Mouse (Mus musculus) limb, embryonic 14.5 days (tissue): ENCODE results near the gene Tpt1. TPM values are rescaled to one million over a fixed set of nuclear protein-coding genes. Genes with fewer than 3 reads are reported as not detected.

ENCODE experiments used
- ATAC-seq: fragments of 200-750 bp; cut with Nextera tagmentation; 2 replicates; pipeline ENCODE4 v1.8.0; 2017; ENCODE audit warnings: low read depth, moderate number of reproducible peaks, moderate TSS enrichment; ENCODE audit not compliant: low FRiP score
- DNase-seq: peaks from one replicate; pipeline ENCODE4 v3.0.0-alpha.2; 2015; ENCODE audit warnings: low spot score
- H3K27ac ChIP-seq: fragments of 300-500 bp; sonication (generic); replicated peaks from 2 replicates; pipeline ENCODE4 v1.5.1; 2014; ENCODE audit warnings: low read depth, mild to moderate bottlenecking, low read length, moderate library complexity, mixed read lengths
- H3K27me3 ChIP-seq: fragments of 300-500 bp; sonication (generic); 2 replicates; pipeline ENCODE4 v1.6.1; 2014; ENCODE audit warnings: low read length, mixed read lengths; ENCODE audit not compliant: control insufficient read depth, insufficient read depth
- H3K36me3 ChIP-seq: fragments of 300-500 bp; sonication (generic); 2 replicates; pipeline ENCODE4 v1.6.1; 2014; ENCODE audit warnings: mild to moderate bottlenecking, low read length, moderate library complexity, mixed read lengths; ENCODE audit not compliant: control insufficient read depth, insufficient read depth
- H3K4me1 ChIP-seq: fragments of 300-500 bp; sonication (generic); 2 replicates; pipeline ENCODE4 v1.6.1; 2014; ENCODE audit warnings: antibody characterized with exemption, low read length, mixed read lengths; ENCODE audit not compliant: control insufficient read depth, insufficient read depth
- H3K4me2 ChIP-seq: fragments of 300-500 bp; sonication (generic); replicated peaks from 2 replicates; pipeline ENCODE4 v1.6.1; 2014; ENCODE audit warnings: low read depth, mild to moderate bottlenecking, low read length, moderate library complexity; ENCODE audit not compliant: severe bottlenecking
- H3K4me3 ChIP-seq: fragments of 300-500 bp; sonication (generic); replicated peaks from 2 replicates; pipeline ENCODE4 v1.5.1; 2014; ENCODE audit warnings: low read length
- H3K9ac ChIP-seq: fragments of 300-500 bp; sonication (generic); 2 replicates; pipeline ENCODE4 v1.6.1; 2014; ENCODE audit warnings: mild to moderate bottlenecking, low read depth, low read length, moderate library complexity; ENCODE audit not compliant: severe bottlenecking
- H3K9me3 ChIP-seq: fragments of 300-500 bp; sonication (generic); 2 replicates; pipeline ENCODE4 v1.6.1; 2016; ENCODE audit warnings: low read length; ENCODE audit not compliant: control insufficient read depth
- POLR2A ChIP-seq: fragments of 200-500 bp; IDR thresholded peaks from 2 replicates; pipeline ENCODE4 v1.8.0; 2012; ENCODE audit warnings: inconsistent platforms, mild to moderate bottlenecking, moderate library complexity, borderline replicate concordance; ENCODE audit not compliant: insufficient read depth, insufficient read length; ENCODE audit errors: extremely low read depth
- WGBS: fragments of 180-500 bp; shearing (Covaris S2); extraction: QIAGEN DNeasy Blood & Tissue Kit; methylation state at CpG from one replicate; pipeline ENCODE4 v1.1.7; 2014; 5-methylcytosine and 5-hydroxymethylcytosine counted together
- polyA plus RNA-seq, 2 experiments: library from polyadenylated mRNA; depleted of rRNA in 1 of 2; stranded (reverse) in 1 of 2; unstranded in 1 of 2; fragments of >200 nt; fragmentation: Nextera tagmentation in 1 of 2; extraction: Ambion mirVana in 1 of 2; gene quantifications; 2 replicates each; pipeline versions ENCODE4 v1.2.1 to v1.2.3; 2012 to 2014

Gene Tpt1
- polyA plus RNA-seq, 2 experiments, result 1,305 to 2,539 TPM

DNA sequence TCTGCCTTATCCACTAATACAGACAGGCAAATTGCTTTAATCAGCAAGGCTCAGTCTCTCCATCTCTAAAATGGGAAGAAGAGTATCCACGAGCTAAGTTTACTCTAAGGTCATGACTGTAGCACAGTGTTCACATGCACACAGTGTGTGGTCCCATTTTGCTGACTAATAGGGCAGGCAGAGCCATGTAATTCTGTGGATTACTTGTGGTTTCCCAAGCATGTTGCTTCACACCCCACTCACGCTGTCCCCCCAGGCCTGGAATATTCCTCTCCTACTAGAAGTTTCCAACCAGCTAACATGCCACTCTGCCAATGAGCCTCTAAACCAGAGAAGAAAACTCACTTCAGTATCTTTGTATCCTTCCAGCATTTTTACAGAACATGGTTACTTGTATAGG, 26.4 kb upstream of the Tpt1 start:
- H3K27me3 ChIP-seq, result no peaks in the 10 kb centered on the region
- no peak for TF ChIP-seq POLR2A
- ATAC-seq, result no peak
- no peaks in the 10 kb centered on the region for H3K4me1 ChIP-seq
- no peak overlapping the region for H3K9ac ChIP-seq
- H3K27ac ChIP-seq, result no peak overlapping the region
- no peak overlapping the region for H3K4me3 ChIP-seq
- H3K4me2 ChIP-seq, result no peak overlapping the region
- no peaks in the 10 kb centered on the region for H3K9me3 ChIP-seq
- H3K36me3 ChIP-seq, result no peaks in the 10 kb centered on the region
- 66% methylated on average over 2 of the region's 2 CpGs for WGBS
- DNase-seq, result no peak

DNA sequence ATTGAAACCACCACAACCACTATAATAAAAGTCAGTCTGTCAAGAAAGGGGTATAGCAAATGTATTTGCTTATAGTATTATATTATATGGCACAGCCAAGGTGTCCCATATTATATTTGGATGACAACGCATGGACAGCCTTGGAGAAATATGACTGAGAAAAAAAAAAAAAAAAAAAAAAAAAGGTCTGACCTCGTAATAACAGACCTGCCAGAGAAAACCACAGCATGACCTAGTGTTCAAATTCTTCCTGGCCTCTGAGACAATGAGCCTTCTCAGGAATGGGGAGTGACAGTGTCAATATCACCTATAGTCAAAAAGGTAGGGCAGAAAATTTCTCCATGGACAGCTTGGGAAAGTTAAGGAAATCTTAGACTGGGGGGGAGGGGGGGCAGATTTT, 25.6 kb upstream of the Tpt1 start:
- WGBS, result 95% methylated on average over 2 of the region's 2 CpGs
- Histone ChIP-seq H3K27ac (no peak overlapping the region), H3K4me2 (no peak overlapping the region), H3K36me3 (no peaks in the 10 kb centered on the region), H3K9ac (no peak overlapping the region), H3K9me3 (no peaks in the 10 kb centered on the region), H3K4me1 (no peaks in the 10 kb centered on the region), H3K4me3 (no peak overlapping the region), H3K27me3 (no peaks in the 10 kb centered on the region)
- ATAC-seq (no peak), DNase-seq (no peak)
- TF ChIP-seq POLR2A, result no peak

DNA sequence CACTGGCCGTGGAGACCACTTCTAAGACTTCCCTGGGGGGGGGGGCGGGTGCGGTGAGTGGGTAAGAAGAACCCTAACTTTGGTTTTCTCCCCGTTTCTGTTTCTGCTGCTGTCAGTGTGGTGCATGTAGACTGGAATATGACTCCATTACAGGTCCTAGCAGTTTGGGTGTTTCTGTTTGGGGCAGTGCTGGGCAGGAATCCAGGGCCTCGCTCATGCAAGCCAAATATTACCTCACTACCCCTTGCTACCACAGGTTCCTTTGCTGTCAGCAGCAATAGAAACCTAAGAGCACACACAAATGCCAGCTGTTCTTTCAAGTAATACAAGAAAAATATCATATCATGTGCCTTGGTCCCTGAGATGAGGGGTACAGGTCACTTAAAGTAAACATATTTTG, 24.9 kb upstream of the Tpt1 start:
- no peak overlapping the region for H3K27ac ChIP-seq
- no peaks in the 10 kb centered on the region for H3K9me3 ChIP-seq
- H3K4me3 ChIP-seq, result no peak overlapping the region
- WGBS, result 65% methylated on average over 5 of the region's 5 CpGs
- H3K36me3 ChIP-seq, result no peaks in the 10 kb centered on the region
- TF ChIP-seq POLR2A, result no peak
- no peaks in the 10 kb centered on the region for H3K27me3 ChIP-seq
- H3K9ac ChIP-seq, result no peak overlapping the region
- DNase-seq (peak; percentile 30), ATAC-seq (no peak)
- no peaks in the 10 kb centered on the region for H3K4me1 ChIP-seq
- H3K4me2 ChIP-seq, result no peak overlapping the region

DNA sequence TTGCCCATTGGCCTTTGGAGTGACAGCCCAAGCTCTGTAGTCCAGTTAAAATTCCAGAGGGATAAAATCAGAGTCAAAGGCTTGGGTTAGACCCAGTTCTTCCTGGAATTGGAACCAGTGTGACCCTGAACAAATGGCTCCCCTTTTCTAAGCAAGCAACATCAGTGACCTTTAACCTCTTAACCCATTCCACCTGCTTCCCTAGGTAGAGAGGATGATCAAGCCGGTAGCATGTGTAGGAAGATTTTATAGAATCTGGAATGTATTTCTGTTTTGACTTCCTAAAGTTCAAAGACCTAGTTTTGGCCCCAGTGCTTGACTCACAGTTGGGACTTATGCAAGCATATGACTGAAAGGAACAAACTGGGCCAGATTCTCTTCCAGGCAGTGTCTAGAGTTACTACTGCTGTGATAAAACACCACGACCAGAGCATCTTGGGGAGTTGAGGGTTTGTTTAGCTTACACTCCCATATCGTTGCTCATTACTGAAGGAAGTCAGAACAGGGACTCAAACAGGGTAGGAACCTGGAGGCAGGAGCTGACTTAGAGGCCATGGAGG, 18.0 kb upstream of the Tpt1 start:
- Histone ChIP-seq H3K4me3 (no peak overlapping the region), H3K36me3 (no peaks in the 10 kb centered on the region), H3K4me2 (no peak overlapping the region), H3K27ac (no peak overlapping the region), H3K9ac (no peak overlapping the region), H3K27me3 (no peaks in the 10 kb centered on the region), H3K4me1 (peaks cover 11% of the 10 kb centered on the region), H3K9me3 (no peaks in the 10 kb centered on the region)
- WGBS, result 42% methylated on average over 3 of the region's 3 CpGs
- DNase-seq (no peak), ATAC-seq (no peak)
- TF ChIP-seq POLR2A, result no peak

DNA sequence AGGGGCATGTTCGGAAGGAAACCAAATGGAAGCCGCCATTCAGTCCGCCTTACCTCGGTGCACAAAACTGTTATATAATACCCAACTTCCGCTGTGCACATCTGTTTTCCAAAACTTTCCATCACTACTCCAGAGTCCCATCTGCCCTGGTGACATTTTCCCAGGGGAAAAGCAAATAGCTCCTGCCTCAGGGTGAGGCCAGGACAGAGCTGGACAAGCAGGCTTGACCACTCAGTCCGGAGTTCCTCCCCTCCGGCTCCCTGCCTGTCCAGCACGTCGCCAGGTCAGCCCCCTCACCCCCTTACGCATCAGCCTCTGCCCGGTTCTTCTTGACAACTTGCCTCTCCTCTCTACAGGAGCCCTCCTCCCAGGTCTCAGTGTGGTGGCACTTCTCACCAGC, 16.7 kb upstream of the Tpt1 start:
- no peak for ATAC-seq
- H3K4me1 ChIP-seq, result peaks cover 11% of the 10 kb centered on the region
- H3K36me3 ChIP-seq, result no peaks in the 10 kb centered on the region
- WGBS, result 42% methylated on average over 11 of the region's 11 CpGs
- no peak overlapping the region for H3K4me3 ChIP-seq
- TF ChIP-seq POLR2A, result no peak
- DNase-seq, result no peak
- H3K27ac ChIP-seq, result no peak overlapping the region
- no peak overlapping the region for H3K9ac ChIP-seq
- no peaks in the 10 kb centered on the region for H3K9me3 ChIP-seq
- no peaks in the 10 kb centered on the region for H3K27me3 ChIP-seq
- H3K4me2 ChIP-seq, result no peak overlapping the region
